Mouse (Mus musculus) stomach, postnatal 0 days (tissue): Measurements from ENCODE around the gene Dscam.

ENCODE experiments used
- CTCF ChIP-seq: IDR thresholded peaks from 2 replicates; pipeline ENCODE4 v1.5.1; 2016; ENCODE audit warnings: antibody characterized with exemption, low read depth, mild to moderate bottlenecking, moderate library complexity
- EP300 ChIP-seq: optimal IDR thresholded peaks from 2 replicates; pipeline ENCODE3; 2016; ENCODE audit warnings: antibody characterized with exemption

DNA sequence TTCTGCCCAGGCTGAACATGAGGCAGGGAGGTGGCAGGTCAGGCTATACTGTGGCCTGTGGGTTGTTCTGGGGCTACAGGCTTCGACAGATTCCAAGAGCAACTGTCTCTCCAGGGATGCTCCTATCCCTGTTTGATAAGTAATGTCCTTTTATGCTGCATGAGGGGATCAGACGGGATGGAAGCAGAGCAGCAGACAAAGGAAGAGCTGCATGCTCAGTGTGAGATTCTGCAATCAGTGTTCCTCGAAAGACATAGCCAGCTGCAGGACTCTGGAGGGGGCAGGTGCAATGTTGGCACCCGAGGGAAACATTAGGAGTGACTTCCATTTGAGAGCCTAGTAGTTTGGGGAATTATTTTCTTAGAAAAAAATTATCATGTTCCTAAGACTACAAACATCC lies 403.0 kb downstream of the Dscam start:
- TF ChIP-seq CTCF (no peak), EP300 (no peak)
